Mouse (Mus musculus): ENCODE results near the gene Prkcb. TPM values are rescaled to one million over a fixed set of nuclear protein-coding genes. Genes with fewer than 3 reads are reported as not detected.

Prkcb gene
- polyA plus RNA-seq, 1 experiment, result 6.1 TPM

DNA sequence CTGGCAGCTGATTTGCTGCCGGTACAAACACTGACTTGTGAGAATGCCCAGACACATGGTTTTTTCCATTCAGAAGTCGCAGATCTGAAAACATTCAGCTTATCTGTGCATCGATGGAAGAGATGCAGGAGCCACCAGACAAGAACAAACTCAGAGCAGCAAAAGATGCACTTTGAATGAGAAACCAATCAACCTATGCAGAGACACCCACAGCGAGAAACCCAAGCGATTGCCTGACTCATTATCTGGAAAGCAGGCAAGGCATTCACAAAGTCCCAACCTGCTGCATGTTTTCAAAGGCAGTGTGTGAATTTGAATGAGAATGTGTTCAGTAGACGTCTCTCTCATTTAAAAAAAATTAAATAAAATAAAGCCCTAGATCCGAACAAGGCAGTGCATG lies 386.7 kb downstream of the Prkcb start:
- no peak overlapping the region for H3K4me3 ChIP-seq (ENCODE audit: insufficient read depth, low read depth, low read length)
- H3K27ac ChIP-seq (ENCODE audit: insufficient read depth, low read depth, low read length), result no peak overlapping the region
- 86% methylated on average over 7 of the region's 7 CpGs for WGBS
- H3K4me1 ChIP-seq (ENCODE audit: control insufficient read depth, insufficient read depth, low read length), result no peaks in the 10 kb centered on the region
- DNase-seq, result no peak
- no peaks in the 10 kb centered on the region for H3K27me3 ChIP-seq (replicated peaks; ENCODE audit: control insufficient read depth, insufficient read depth, low read length)
- H3K36me3 ChIP-seq (ENCODE audit: control insufficient read depth, insufficient read depth, low read length), result no peaks in the 10 kb centered on the region
- TF ChIP-seq CTCF (conservative IDR thresholded peaks at IDR 0.05; ENCODE audit: insufficient read depth, insufficient read length, low read depth, low read length), result no peak
- TF ChIP-seq POLR2A (IDR thresholded peaks at IDR 0.05; ENCODE audit: low read depth, low read length), result no peak

Other genes with a start within 250 kb of the Prkcb start
- 18.9 and 19.6 TPM in 2 replicates for gene Ubfd1, start 221.6 kb upstream of the Prkcb start, polyA plus RNA-seq (2012; rRNA removed)
- gene Ears2, start 221.5 kb upstream of the Prkcb start, polyA plus RNA-seq (2012; rRNA removed), result 9.2 and 11.2 TPM in 2 replicates
- 437 and 852 TPM in 2 replicates for gene Ndufab1, start 186.9 kb upstream of the Prkcb start, polyA plus RNA-seq (2012; rRNA removed)
- 0.59 and 0.98 TPM in 2 replicates for gene Palb2, start 155.8 kb upstream of the Prkcb start, polyA plus RNA-seq (2012; rRNA removed)
- 74.9 and 77.1 TPM in 2 replicates for gene Dctn5, start 155.7 kb upstream of the Prkcb start, polyA plus RNA-seq (2012; rRNA removed)
- 1.1 and 1.5 TPM in 2 replicates for gene Plk1, start 129.3 kb upstream of the Prkcb start, polyA plus RNA-seq (2012; rRNA removed)
- 0.16 and 0.19 TPM in 2 replicates for gene Ern2, start 102.5 kb upstream of the Prkcb start, polyA plus RNA-seq (2012; rRNA removed)
- gene Chp2, start 69.3 kb upstream of the Prkcb start, polyA plus RNA-seq (2012; rRNA removed), result 1.2 and 1.6 TPM in 2 replicates